Mouse (Mus musculus) liver, embryonic 12.5 days (tissue): ENCODE measurements around the gene Tbl2. TPM values are rescaled to one million over a fixed set of nuclear protein-coding genes. Genes with fewer than 3 reads are reported as not detected.

Experiments used
- ATAC-seq: fragments of 200-750 bp; cut with Nextera tagmentation; 2 replicates; pipeline ENCODE4 v1.8.0; 2017; ENCODE audit warnings: moderate number of reproducible peaks, mild to moderate bottlenecking, moderate library complexity
- H3K27ac ChIP-seq: fragments of 300-500 bp; sonication (generic); 2 replicates; pipeline ENCODE4 v1.5.1; 2016; ENCODE audit warnings: mild to moderate bottlenecking
- H3K27me3 ChIP-seq: fragments of 300-500 bp; sonication (generic); replicated peaks from 2 replicates; pipeline ENCODE4 v1.6.1; 2016; ENCODE audit warnings: mild to moderate bottlenecking, moderate library complexity
- H3K36me3 ChIP-seq: fragments of 300-500 bp; sonication (generic); 2 replicates; pipeline ENCODE4 v1.6.1; 2016; ENCODE audit warnings: mild to moderate bottlenecking, moderate library complexity
- H3K4me1 ChIP-seq: fragments of 300-500 bp; sonication (generic); 2 replicates; pipeline ENCODE4 v1.6.1; 2016
- H3K4me2 ChIP-seq: fragments of 300-500 bp; sonication (generic); 2 replicates; pipeline ENCODE4 v1.6.1; 2016; ENCODE audit warnings: mild to moderate bottlenecking, moderate library complexity
- H3K4me3 ChIP-seq: fragments of 300-500 bp; sonication (generic); 2 replicates; pipeline ENCODE4 v1.5.1; 2016; ENCODE audit warnings: mild to moderate bottlenecking, moderate library complexity
- H3K9ac ChIP-seq: fragments of 300-500 bp; sonication (generic); 2 replicates; pipeline ENCODE4 v1.6.1; 2016; ENCODE audit warnings: mild to moderate bottlenecking, moderate library complexity
- H3K9me3 ChIP-seq: fragments of 300-500 bp; sonication (generic); replicated peaks from 2 replicates; pipeline ENCODE4 v1.6.1; 2016; ENCODE audit warnings: mild to moderate bottlenecking, moderate library complexity
- WGBS: fragments of 180-500 bp; shearing (Covaris S2); methylation state at CpG from one replicate; pipeline ENCODE4 v1.1.7; 2016; ENCODE audit not compliant: insufficient replicate concordance; 5-methylcytosine and 5-hydroxymethylcytosine counted together
- polyA plus RNA-seq: library from polyadenylated mRNA; unstranded; fragments of >200 nt; fragmentation: Nextera tagmentation; extraction: Ambion mirVana; gene quantifications from 2 replicates; pipeline ENCODE4 v1.2.1, GENCODE M21; 2016

The Tbl2 gene
- polyA plus RNA-seq, 1 experiment from 2014 or later, result 18.9 TPM

DNA sequence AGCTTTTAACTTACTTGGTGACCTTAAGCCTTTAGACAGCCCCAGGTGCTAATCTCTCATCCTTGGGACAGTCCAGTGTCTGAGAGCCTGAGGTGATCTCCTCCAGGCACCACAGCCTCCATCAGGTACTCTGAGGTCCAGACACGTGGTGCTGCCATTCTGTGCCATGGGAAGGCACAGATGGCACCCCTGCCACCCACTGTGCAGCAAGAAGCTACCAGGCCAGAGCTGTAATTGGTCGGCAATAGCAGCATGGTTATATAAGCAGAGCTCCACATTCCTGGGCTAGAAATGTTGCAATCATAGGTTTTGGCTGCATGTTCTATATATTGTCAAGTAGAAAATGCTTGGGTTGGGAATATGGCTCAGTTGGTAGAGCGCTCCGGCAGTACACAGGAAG is 29.5 kb downstream of the Tbl2 start:
- WGBS, result 84% methylated on average over 4 of the region's 4 CpGs
- 0 out of 2 replicates have a peak, but pooled peaks have one; percentile 9 for ATAC-seq
- peaks cover 91% of the 10 kb centered on the region for H3K36me3 ChIP-seq
- H3K27me3 ChIP-seq, result no peaks in the 10 kb centered on the region
- H3K9me3 ChIP-seq, result no peaks in the 10 kb centered on the region
- peaks cover 21% of the 10 kb centered on the region; the same call in 1 of the 2 replicates for H3K4me1 ChIP-seq
- H3K9ac ChIP-seq, result no peak overlapping the region
- H3K4me3 ChIP-seq, result no peak overlapping the region
- H3K27ac ChIP-seq, result no peak overlapping the region
- no peak overlapping the region for H3K4me2 ChIP-seq

DNA sequence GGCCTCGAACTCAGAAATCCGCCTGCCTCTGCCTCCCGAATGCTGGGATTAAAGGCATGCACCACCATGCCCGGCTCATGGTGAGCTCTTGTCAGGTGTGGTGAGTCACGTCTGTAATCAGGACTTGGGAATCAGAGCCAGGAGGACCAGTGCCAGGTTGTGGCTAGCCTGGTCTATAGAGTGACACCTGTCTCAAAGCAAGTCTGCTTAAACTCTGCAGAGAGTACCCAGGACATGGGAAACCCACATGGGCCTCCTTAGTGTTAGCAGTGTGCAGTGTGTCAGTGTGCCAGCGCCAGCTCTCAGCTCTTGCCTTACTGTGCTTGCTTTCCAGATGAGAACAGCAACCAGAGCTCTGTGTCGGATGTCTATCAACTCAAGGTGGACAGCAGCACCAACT is 30.2 kb downstream of the Tbl2 start:
- Histone ChIP-seq H3K4me1 (peaks cover 21% of the 10 kb centered on the region; the same call in 1 of the 2 replicates), H3K27ac (no peak overlapping the region), H3K4me2 (no peak overlapping the region), H3K27me3 (no peaks in the 10 kb centered on the region), H3K4me3 (no peak overlapping the region), H3K9me3 (no peaks in the 10 kb centered on the region), H3K36me3 (peaks cover 85% of the 10 kb centered on the region), H3K9ac (no peak overlapping the region)
- no peak for ATAC-seq
- WGBS, result 83% methylated on average over 7 of the region's 7 CpGs

DNA sequence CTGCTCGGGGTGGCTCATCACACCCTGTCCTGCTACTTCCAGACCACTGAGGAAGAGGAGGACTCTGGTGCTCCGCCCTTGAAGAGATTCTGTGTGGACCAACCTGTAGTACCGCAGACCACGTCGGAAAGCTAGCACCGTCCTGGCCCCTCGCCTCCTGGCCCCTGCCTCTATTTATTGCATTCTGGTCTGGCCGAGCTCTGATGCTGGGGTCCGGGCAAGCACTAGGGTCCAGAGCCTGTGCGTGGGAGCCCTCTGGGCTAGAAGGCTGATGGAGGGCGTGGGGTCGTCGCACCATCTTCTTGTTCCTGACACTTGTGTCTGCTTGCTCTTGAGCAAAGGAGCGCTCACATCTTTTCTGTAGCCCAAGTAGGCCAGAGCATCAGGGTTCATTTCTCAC is 31.3 kb downstream of the Tbl2 start:
- 89% methylated on average over 14 of the region's 14 CpGs for WGBS
- no peak for ATAC-seq
- H3K9ac ChIP-seq, result no peak overlapping the region
- H3K27ac ChIP-seq, result no peak overlapping the region
- peaks cover 73% of the 10 kb centered on the region for H3K36me3 ChIP-seq
- no peak overlapping the region for H3K4me3 ChIP-seq
- H3K9me3 ChIP-seq, result no peaks in the 10 kb centered on the region
- no peaks in the 10 kb centered on the region for H3K27me3 ChIP-seq
- H3K4me2 ChIP-seq, result no peak overlapping the region
- peaks cover 27% of the 10 kb centered on the region for H3K4me1 ChIP-seq

DNA sequence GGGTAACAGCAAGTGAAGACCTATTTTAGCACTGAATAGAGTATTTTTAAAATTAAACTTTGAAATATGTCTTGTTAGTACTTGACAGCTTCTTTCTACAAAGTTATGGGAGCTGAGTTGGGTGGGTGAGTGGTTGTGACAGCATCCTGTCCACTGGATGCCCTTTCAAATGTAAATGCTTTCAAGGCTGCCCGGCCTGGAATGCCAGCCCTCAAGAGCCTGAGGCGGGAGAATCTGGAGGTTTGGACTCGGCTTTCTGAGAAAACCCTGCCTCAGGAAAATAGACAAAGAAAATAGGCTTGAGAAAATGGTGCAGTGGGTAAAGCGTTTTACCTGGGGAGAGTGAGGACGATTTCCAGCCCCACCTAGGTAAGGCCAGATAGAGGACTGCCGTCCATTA is 32.3 kb downstream of the Tbl2 start:
- WGBS, result 83% methylated on average over 6 of the region's 6 CpGs
- H3K27ac ChIP-seq, result no peak overlapping the region
- H3K9me3 ChIP-seq, result no peaks in the 10 kb centered on the region
- no peak overlapping the region for H3K9ac ChIP-seq
- no peaks in the 10 kb centered on the region for H3K27me3 ChIP-seq
- no peak overlapping the region for H3K4me2 ChIP-seq
- no peak for ATAC-seq
- peaks cover 35% of the 10 kb centered on the region for H3K4me1 ChIP-seq
- peaks cover 65% of the 10 kb centered on the region for H3K36me3 ChIP-seq
- no peak overlapping the region for H3K4me3 ChIP-seq

DNA sequence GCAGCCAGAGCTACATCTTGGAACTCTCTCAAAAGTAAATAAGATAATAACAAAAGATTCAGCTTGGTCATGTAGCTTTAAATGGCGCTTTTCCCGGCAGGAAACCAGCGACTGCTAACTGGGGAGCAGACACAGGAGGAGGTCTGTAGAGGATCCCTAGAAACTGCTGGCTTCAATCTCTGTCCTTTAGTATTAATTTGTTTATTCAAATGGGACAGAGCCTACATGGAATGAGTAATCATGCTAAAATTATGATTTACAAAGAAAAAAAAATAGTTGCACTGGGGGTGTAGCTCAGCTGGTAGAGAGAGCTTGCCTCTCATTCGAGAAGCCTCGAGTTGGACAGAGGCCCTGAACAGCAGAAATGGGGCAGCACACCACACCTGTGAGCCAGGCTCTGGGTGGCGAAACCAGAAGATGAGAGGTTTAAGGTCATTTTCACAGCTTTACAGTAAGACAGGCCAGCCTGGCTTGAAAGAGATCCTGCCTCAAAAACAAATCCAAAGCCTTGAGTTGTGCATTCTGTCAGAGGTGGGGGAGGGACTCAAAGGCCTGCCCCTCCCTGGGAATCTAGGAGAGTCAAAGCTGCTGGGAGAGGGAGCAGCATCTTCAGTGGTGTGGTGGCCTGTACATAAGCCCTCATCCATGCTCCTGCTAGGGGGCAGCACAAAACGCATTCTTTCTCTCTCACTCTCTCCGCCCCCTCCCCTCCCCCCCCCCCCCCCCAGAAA is 33.8 kb downstream of the Tbl2 start:
- H3K36me3 ChIP-seq, result peaks cover 49% of the 10 kb centered on the region
- H3K27ac ChIP-seq, result peak overlapping the region; percentile 62
- H3K27me3 ChIP-seq, result no peaks in the 10 kb centered on the region
- peaks cover 26% of the 10 kb centered on the region for H3K4me1 ChIP-seq
- no peak for ATAC-seq
- 69% methylated on average over 8 of the region's 8 CpGs for WGBS
- no peak overlapping the region for H3K4me3 ChIP-seq
- H3K9me3 ChIP-seq, result no peaks in the 10 kb centered on the region
- no peak overlapping the region for H3K4me2 ChIP-seq
- no peak overlapping the region for H3K9ac ChIP-seq

DNA sequence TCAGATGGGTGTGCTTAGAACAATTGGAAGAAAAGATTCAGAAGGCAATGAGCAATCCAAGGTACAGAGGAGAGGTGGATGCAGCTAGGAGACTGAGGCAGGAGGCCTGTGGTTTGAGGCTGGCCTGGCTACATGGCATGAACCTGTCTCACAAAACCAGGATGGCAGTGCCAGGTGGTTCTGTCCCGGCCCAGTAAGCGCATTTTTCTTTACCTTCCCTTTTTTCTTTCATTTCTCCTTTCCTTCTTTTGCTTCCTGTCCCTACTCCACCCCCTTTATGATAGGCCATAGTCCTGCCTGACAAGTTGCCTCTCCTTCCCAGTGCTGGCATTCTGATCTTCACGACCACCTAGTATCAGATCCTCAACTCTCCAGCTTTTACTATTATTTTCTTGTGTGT is 35.6 kb downstream of the Tbl2 start:
- Histone ChIP-seq H3K4me2 (no peak overlapping the region), H3K9me3 (no peaks in the 10 kb centered on the region), H3K27me3 (no peaks in the 10 kb centered on the region), H3K36me3 (peaks cover 45% of the 10 kb centered on the region), H3K9ac (no peak overlapping the region), H3K27ac (peak overlapping the region; percentile 34), H3K4me3 (no peak overlapping the region), H3K4me1 (peaks cover 37% of the 10 kb centered on the region)
- WGBS, result 87% methylated on average over 3 of the region's 3 CpGs
- no peak for ATAC-seq

DNA sequence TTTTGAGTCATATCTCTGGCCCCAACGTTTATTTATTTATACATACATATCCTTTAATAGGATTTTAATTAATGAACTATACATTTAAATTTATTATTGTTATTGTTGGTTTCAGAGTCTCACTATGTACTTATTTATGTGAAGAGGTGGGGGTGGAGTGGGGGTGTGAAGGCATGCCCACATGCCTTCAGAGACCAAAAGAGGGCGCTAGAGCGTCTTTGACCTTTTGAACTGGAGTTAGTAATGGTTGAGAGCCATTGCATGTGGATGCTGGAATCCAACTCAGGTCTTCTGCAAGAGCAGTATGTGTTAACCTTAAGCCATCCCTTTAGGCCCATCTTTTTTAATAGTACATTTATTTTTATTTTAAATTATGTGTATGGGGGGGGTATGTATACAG is 36.1 kb downstream of the Tbl2 start:
- Histone ChIP-seq H3K36me3 (peaks cover 45% of the 10 kb centered on the region), H3K27me3 (no peaks in the 10 kb centered on the region), H3K4me3 (0 out of 2 replicates have a peak overlapping the region, but pooled peaks have one; percentile 86), H3K9me3 (no peaks in the 10 kb centered on the region), H3K4me2 (peak overlapping the region; percentile 86), H3K27ac (peak overlapping the region; percentile 91), H3K9ac (peak overlapping the region; percentile 92; the same call in 1 of the 2 replicates), H3K4me1 (peaks cover 43% of the 10 kb centered on the region)
- WGBS, result 24% methylated on average over 3 of the region's 3 CpGs
- no peak for ATAC-seq

DNA sequence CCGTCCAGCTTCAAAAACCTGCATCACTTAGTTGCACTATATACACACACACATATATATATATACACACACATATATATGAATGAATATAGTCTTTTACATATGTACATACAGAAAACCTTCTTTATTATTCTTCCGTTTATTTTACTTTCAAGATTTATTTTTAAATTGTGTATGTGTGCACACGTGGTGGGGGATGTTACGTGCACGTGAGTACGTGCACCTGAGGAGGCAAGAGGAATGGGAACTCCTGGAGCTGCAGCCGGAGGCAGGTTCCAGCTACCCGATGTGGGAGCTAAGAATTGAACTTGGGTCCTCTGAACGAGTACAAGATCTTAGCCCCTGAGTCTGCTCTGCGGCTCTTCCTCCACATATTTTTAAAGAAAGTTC is 36.8 kb downstream of the Tbl2 start:
- H3K4me1 ChIP-seq, result peaks cover 44% of the 10 kb centered on the region
- H3K27ac ChIP-seq, result peak overlapping the region; percentile 91
- 18% methylated on average over 10 of the region's 10 CpGs for WGBS
- H3K36me3 ChIP-seq, result peaks cover 44% of the 10 kb centered on the region
- H3K9ac ChIP-seq, result peak overlapping the region; percentile 92
- peak overlapping the region; percentile 86 for H3K4me2 ChIP-seq
- ATAC-seq, result no peak
- no peaks in the 10 kb centered on the region for H3K9me3 ChIP-seq
- peak overlapping the region; percentile 86 for H3K4me3 ChIP-seq
- no peaks in the 10 kb centered on the region for H3K27me3 ChIP-seq

DNA sequence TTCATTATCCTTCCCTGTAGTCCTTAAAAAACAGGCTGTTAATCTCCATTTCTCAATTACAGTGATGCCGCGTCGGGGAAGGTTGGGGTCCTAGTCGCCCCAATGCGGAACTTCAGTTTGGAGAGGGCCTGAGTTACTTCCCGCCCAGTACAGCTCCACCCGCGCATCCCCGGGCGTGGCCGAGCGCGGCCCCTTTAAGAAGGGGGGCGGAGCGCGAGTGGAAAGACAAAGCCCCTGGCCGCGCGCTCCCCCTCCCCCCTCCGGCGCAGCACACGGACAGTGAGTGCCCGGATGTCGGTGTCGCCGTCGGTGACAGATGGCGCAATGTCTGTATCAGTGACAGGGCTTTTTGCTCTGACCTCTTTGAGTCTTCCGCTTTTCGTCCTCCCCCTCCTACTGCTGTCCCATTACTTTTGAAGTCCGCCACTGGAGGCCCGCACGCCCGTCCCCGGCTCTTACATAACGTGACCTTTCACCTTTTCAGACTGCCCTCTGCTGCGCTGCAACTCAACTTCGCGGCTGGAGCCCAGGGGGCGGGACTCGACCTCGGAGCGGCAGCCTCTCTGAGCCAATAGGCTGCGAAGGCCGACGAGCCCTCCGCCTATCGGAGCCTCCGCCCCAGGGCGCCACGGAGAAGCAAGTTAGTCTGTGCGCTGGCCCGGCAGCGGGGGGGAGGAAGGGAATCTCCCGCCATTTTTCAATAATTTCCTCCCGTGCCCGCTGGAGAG is 37.3 kb downstream of the Tbl2 start, which contains the start of gene Baz1b:
Baz1b (plus strand) TSS at position 644 of the 728 bp plus-strand sequence.
- no peaks in the 10 kb centered on the region for H3K27me3 ChIP-seq
- peak within 1 kb of the TSS; percentile 86 for H3K4me2 ChIP-seq
- peaks cover 44% of the 10 kb centered on the region for H3K36me3 ChIP-seq
- ATAC-seq, result peak; percentile 95
- no peaks in the 10 kb centered on the region for H3K9me3 ChIP-seq
- H3K27ac ChIP-seq, result peak within 1 kb of the TSS; percentile 91
- H3K4me1 ChIP-seq, result peaks cover 49% of the 10 kb centered on the region
- peak within 1 kb of the TSS; percentile 86 for H3K4me3 ChIP-seq
- WGBS, result under 1% methylated on average over 56 of the region's 57 CpGs
- H3K9ac ChIP-seq, result peak within 1 kb of the TSS; percentile 92

DNA sequence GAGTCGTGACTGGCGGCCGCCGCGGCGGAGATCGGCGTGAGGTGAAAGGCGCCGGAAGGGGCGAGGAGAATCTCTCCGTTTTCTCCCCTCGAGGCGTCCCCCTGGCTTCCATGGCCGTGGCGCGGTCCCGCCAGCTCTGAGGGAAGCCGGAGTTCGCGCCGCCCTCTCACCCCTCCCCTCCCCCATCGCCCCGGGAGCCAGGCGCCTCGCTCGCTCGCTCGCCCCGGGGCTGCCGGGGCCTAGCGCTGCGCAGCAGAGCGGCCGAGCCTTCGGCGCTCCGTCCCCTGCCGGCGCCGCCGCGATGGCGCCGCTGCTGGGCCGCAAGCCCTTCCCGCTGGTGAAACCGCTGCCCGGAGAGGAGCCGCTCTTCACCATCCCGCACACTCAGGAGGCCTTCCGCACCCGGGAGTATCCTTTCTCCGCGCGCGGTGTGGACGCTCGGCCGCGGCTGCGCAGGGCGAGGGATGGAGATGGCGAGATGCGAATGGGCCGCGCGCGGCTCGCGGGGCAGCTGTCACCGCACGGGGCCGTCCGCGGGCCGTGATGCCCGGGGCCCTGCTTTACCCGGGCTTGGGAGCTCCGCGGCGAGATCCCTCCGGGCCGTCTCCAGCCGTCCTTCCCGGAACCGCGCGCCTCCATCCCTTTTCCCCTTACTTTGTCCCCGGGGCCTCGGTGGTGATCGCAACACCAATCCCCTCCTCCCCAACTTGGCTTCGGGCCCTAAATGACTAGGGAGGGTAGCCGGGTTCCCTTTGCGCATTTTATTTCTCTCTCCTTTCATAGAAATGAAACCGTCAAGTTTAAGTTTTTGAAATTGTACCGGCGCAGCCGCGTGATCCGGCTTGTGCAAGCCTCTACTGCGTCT is 38.1 kb downstream of the Tbl2 start:
- under 1% methylated on average over 95 of the region's 102 CpGs for WGBS
- H3K36me3 ChIP-seq, result peaks cover 44% of the 10 kb centered on the region
- H3K4me3 ChIP-seq, result peak overlapping the region; percentile 86
- H3K9ac ChIP-seq, result peak overlapping the region; percentile 92
- peak; percentile 78 for ATAC-seq
- peak overlapping the region; percentile 86 for H3K4me2 ChIP-seq
- H3K9me3 ChIP-seq, result no peaks in the 10 kb centered on the region
- peak overlapping the region; percentile 91 for H3K27ac ChIP-seq
- H3K4me1 ChIP-seq, result peaks cover 56% of the 10 kb centered on the region
- no peaks in the 10 kb centered on the region for H3K27me3 ChIP-seq

DNA sequence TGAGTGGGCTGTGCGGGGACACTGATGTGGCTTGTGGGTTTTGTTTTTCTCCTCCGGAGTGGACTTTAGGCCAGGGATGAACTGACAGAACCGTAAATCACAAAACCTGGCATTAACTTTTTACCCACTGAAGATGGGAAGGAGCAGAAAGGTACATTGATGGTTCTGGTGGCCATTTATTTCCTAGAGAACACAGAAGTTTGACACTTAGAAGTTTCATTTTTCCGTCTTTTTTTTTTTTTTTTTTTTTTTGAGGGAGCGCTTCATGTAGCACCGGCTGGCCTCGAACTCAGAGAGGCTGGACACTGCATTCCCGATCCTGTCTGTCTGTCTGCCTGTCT is 38.7 kb downstream of the Tbl2 start:
- Histone ChIP-seq H3K9ac (peak overlapping the region; percentile 92), H3K27ac (peak overlapping the region; percentile 91), H3K27me3 (no peaks in the 10 kb centered on the region), H3K4me2 (peak overlapping the region; percentile 86), H3K36me3 (peaks cover 45% of the 10 kb centered on the region), H3K4me1 (peaks cover 62% of the 10 kb centered on the region), H3K4me3 (peak overlapping the region; percentile 86), H3K9me3 (no peaks in the 10 kb centered on the region)
- ATAC-seq, result no peak
- WGBS, result 0% methylated on average over 8 of the region's 8 CpGs
